Mouse (Mus musculus) C2C12 (cell line): ENCODE measurements around the gene Gpr153.

ENCODE experiments used
- CEBPB ChIP-seq: IDR thresholded peaks from one replicate; pipeline ENCODE4 v1.6.1; 2011; ENCODE audit warnings: low read depth, mild to moderate bottlenecking, control low read depth, moderate library complexity
- CTCF ChIP-seq: IDR thresholded peaks from one replicate; pipeline ENCODE4 v1.5.1; 2011; ENCODE audit not compliant: control insufficient read depth, insufficient read depth, insufficient read length
- FOSL1 ChIP-seq: IDR thresholded peaks from one replicate; pipeline ENCODE4 v1.8.0; 2011; ENCODE audit warnings: mild to moderate bottlenecking, low read length; ENCODE audit not compliant: poor library complexity, insufficient read depth, severe bottlenecking
- MAX ChIP-seq: IDR thresholded peaks from one replicate; pipeline ENCODE4 v1.6.1; 2011; ENCODE audit warnings: mild to moderate bottlenecking, control low read depth
- MYOD1 ChIP-seq: IDR thresholded peaks from one replicate; pipeline ENCODE4 v1.6.1; 2011; ENCODE audit warnings: low read depth; ENCODE audit not compliant: control insufficient read depth, insufficient read length
- MYOG ChIP-seq: IDR thresholded peaks from one replicate; pipeline ENCODE4 v1.6.1; 2011; ENCODE audit not compliant: control insufficient read depth, insufficient read length; ENCODE audit errors: extremely low read depth
- USF1 ChIP-seq: IDR thresholded peaks from one replicate; pipeline ENCODE4 v1.6.1; 2011; ENCODE audit warnings: low read depth, mild to moderate bottlenecking, control low read depth, moderate library complexity

DNA sequence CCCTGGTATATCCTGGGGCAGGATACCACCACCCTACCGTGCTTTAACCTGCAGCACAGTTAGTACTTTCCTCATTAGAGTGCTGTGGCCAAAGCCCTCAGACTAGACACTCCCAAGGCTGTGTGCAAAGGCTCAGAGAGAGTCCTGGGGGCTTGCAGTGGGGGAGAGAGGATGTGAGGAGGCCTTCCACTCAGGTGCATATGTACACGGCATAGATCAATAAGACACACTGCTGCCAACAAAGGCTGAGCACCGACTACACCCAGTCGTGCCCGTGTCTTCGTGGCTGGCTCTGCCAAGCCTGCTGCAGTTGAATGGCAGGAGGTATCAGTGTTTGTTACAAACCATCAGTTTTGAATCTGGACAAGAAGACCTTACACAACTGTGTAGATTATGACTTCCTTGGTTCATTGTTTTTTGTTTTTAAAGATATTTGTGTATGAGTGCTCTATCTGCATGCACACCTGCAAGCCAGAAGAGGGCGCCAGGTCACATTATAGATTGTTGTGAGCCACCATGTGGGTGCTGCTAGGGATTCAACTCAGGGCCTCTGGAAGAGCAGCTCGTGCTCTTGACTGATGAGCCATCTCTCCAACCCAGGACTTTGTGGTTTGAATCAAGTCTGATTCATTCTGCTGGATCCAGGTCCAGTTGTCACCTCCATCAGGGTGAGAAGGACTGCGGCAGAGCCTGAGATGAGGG is 9.0 kb upstream of the Gpr153 start:
- TF ChIP-seq CTCF, result no peak
- TF ChIP-seq MYOG, result no peak
- TF ChIP-seq USF1, result no peak
- peak; percentile 24 for TF ChIP-seq MYOD1
- peak; percentile 87 for TF ChIP-seq MAX
- TF ChIP-seq CEBPB, result no peak
- TF ChIP-seq FOSL1, result no peak
